Mouse (Mus musculus) duodenum, adult 2 months (tissue): ENCODE results near the gene Zfp605. TPM values are rescaled to one million over a fixed set of nuclear protein-coding genes. Genes with fewer than 3 reads are reported as not detected.

Experiments
- polyA plus RNA-seq: library from polyadenylated mRNA; depleted of rRNA; stranded (reverse); fragments of >200 nt; gene quantifications from 2 replicates; pipeline ENCODE4 v1.2.3, GENCODE M21; 2012; ENCODE audit warnings: low replicate concordance; rRNA removed

Gene Zfp605
- polyA plus RNA-seq = 0.13 TPM in 1 of 2 replicates, not detected in the other

DNA sequence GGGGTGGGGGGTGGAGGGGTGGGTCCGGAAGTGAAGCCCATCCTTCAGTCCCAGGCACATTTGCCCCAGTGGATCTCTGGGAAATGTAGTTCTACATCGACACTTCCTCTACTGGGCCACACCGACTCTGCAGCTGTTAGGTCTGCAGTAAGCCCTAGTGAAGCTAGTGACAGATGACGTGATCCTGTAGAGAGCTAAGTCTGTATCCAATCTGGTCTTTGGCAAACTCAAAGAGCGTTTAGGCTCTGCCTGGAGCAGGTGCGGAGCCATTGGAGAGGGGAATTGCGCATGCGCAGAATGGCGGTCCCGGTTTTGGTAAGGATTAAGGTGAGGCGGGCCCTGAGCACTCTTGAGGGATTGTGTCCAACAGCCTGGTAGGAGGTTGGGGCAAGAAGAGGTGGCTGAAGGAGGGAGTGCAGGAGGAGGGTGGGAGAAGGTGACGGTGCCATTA is at the start of gene Zfp605:
Zfp605 (plus strand) TSS at position 102 of the 451 bp plus-strand sequence.

GRCm38 (mm10) chr5:110072413-110072812 is 37.5 kb upstream of the Zfp605 start, which contains the start of gene Gm17655:
Gm17655 (minus strand) TSS chr5:110072513.

GRCm38 (mm10) chr5:110094030-110094846 is 15.7 kb upstream of the Zfp605 start, which contains the start of gene Gm35315:
Gm35315 (minus strand) TSS chr5:110094420.

DNA sequence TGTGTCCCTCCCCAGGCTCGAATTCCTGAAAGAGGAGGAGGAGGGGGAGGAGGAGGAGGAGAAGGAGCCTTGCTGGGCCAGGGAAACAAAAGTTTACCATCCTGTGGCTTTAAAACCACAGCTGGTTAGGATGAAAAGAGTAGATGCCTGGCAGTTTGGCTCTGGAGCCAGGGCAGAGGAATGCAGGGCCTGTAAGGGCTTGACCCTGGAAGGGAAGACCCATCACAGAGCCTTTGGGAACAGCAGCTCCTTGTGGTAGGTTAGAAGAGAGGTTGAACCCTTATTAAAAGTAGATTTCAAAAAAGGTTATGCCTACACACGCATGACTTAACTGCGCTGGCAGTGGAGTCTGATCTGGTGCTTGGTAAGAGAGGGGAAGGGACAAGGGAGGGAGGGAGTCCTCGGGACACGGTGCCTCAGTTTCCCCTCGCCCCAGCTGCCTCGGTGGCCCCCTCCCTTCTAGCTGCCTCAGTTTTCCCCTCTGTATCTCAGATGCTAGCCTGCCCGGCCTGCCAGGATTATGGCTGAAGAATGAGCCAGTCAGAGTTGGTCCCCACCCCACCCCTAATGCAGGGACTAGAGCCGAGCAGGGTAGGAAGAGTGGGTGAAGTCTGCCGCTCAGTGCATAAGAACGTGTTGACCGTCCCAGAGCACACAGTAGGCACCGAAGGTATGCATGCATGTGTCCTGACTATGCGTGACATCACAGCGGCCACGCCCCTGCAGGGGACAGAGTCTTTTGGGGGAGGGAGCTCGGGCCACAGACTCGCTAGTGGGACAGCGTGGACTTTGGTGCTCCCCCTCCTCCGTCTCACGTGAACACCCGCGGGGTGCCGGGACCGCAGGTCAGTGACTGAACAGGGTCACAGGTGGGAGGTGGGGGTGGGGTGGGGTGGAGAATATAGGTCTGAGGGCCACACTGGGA is 10.0 kb upstream of the Zfp605 start, which contains the start of gene Plcxd1:
Plcxd1 (plus strand) TSS at position 314 of the 925 bp plus-strand sequence.

GRCm38 (mm10) chr5:110107581-110108304 is 2.1 kb upstream of the Zfp605 start, which contains the start of gene Gtpbp6:
Gtpbp6 (minus strand) TSS chr5:110108197.

GRCm38 (mm10) chr5:110135293-110136086 is 25.6 kb downstream of the Zfp605 start, which contains the start of gene Chfr:
Chfr (plus strand) TSS chr5:110135842.

DNA sequence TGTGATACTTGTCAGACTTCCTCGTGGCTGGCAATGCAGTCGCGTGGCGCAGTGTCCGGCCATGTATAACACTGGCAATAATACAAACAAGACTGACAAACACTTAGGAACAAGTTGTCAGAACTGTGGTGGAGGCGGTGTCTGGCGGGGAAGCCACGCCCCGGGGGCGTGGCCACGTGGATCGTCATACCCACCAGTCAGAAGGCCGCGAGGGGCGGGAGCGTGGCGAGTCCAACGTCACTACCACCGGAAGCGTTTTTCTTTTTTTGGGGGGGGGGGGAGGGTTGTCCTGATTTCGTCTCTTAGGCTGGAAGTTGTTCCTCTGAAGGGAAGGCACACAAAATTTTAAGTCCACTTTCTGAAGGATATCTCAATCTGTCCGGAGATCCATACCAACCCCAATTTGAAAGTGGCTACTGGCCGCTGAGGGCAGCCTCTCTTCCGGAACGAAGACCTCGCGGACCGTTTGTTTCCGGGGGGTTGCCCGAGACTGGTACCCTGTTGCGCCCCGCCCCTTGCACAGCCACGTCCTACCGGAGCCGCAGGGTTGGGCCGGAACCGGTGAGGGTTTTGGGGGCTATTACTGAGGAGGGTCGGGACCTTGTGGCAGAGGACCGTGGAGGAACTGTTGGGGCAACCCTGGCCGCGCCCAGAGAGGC is 66.6 kb downstream of the Zfp605 start, which contains the start of gene Golga3:
Golga3 (plus strand) TSS at position 340 of the 659 bp plus-strand sequence.

Other genes starting within 250 kb of the Zfp605 start
- gene Gm15446, start 186.7 kb upstream of the Zfp605 start, polyA plus RNA-seq = 0.06 and 0.30 TPM in 2 replicates
- gene Zfp932, start 113.6 kb upstream of the Zfp605 start, polyA plus RNA-seq = 0.19 and 0.23 TPM in 2 replicates
- gene Gm17655, start 37.6 kb upstream of the Zfp605 start, polyA plus RNA-seq = not detected in 2 replicates
- not detected in 2 replicates for gene Gm35315, start 15.7 kb upstream of the Zfp605 start, polyA plus RNA-seq
- 0.27 and 0.34 TPM in 2 replicates for gene Plcxd1, start 10.1 kb upstream of the Zfp605 start, polyA plus RNA-seq
- 67.5 and 106 TPM in 2 replicates for gene Gtpbp6, start 1.9 kb upstream of the Zfp605 start, polyA plus RNA-seq
- gene Chfr, start 25.8 kb downstream of the Zfp605 start, polyA plus RNA-seq = 40.4 and 58.4 TPM in 2 replicates
- 1.9 and 4.2 TPM in 2 replicates for gene Golga3, start 66.6 kb downstream of the Zfp605 start, polyA plus RNA-seq
- gene Ankle2, start 120.9 kb downstream of the Zfp605 start, polyA plus RNA-seq = 3.4 and 3.5 TPM in 2 replicates
- gene Pgam5, start 159.8 kb downstream of the Zfp605 start, polyA plus RNA-seq = 7.1 and 11.3 TPM in 2 replicates
- gene Pxmp2, start 176.1 kb downstream of the Zfp605 start, polyA plus RNA-seq = 8.1 and 8.5 TPM in 2 replicates
- 2.5 and 4.8 TPM in 2 replicates for gene Pole, start 176.2 kb downstream of the Zfp605 start, polyA plus RNA-seq
- 1.9 and 4.0 TPM in 2 replicates for gene P2rx2, start 233.1 kb downstream of the Zfp605 start, polyA plus RNA-seq
- not detected in 2 replicates for gene Lrcol1, start 234.6 kb downstream of the Zfp605 start, polyA plus RNA-seq